Mouse (Mus musculus) ZHBTc4 (cell line): ENCODE measurements at regions not wholly inside any gene's neighbourhood (a gene's known extent, or its start where the extent isn't known, plus 50 kb on each side); places are given as distances from the start of the nearest gene placed in this dataset.

Source experiments
- DNase-seq: peaks from one replicate; pipeline ENCODE4 v3.0.0-alpha.2; 2011; ENCODE audit warnings: low read depth, low spot score

GRCm38 (mm10) chrX:147616374-147616773, 62.5 kb upstream of the Lrch2 start:
- no peak for DNase-seq

GRCm38 (mm10) chrX:147608660-147609059, 54.8 kb upstream of the Lrch2 start:
- peak; percentile 25 for DNase-seq
